Mouse (Mus musculus): ENCODE measurements around the gene Tagln2. TPM values are rescaled to one million over a fixed set of nuclear protein-coding genes. Genes with fewer than 3 reads are reported as not detected.
A peak's percentile ranks its signal among the peaks of the same experiment; 100 is the strongest.

Gene Tagln2
- total RNA-seq, 1 experiment from 2014 or later: 258 TPM

- ATAC-seq (replicated peaks in 1 of 2; ENCODE audit: insufficient read depth in 1 of 2, low FRiP score in 2 of 2, low TSS enrichment in 1 of 2, low read depth in 1 of 2, poor library complexity in 2 of 2, severe bottlenecking in 2 of 2): no peak
Observed at GRCm38 (mm10) chr1:172496030-172496429, 3.8 kb upstream of the Tagln2 start.

GRCm38 (mm10) chr1:172497428-172497827 lies 2.4 kb upstream of the Tagln2 start:
- ATAC-seq (replicated peaks in 1 of 2; ENCODE audit: insufficient read depth in 1 of 2, low FRiP score in 2 of 2, low TSS enrichment in 1 of 2, low read depth in 1 of 2, poor library complexity in 2 of 2, severe bottlenecking in 2 of 2): no peak

GRCm38 (mm10) chr1:172500451-172501370 lies 864 bp downstream of the Tagln2 start:
- ATAC-seq (replicated peaks in 1 of 2; ENCODE audit: insufficient read depth in 1 of 2, low FRiP score in 2 of 2, low TSS enrichment in 1 of 2, low read depth in 1 of 2, poor library complexity in 2 of 2, severe bottlenecking in 2 of 2): peak; percentile 13 to 16

GRCm38 (mm10) chr1:172501371-172502144 lies 1.7 kb downstream of the Tagln2 start:
- ATAC-seq (replicated peaks in 1 of 2; ENCODE audit: insufficient read depth in 1 of 2, low FRiP score in 2 of 2, low TSS enrichment in 1 of 2, low read depth in 1 of 2, poor library complexity in 2 of 2, severe bottlenecking in 2 of 2): peak; percentile 56 to 61

- peak in 1 of 2 experiments; percentile 9; a peak in 2 of 4 replicates for ATAC-seq (replicated peaks in 1 of 2; ENCODE audit: insufficient read depth in 1 of 2, low FRiP score in 2 of 2, low TSS enrichment in 1 of 2, low read depth in 1 of 2, poor library complexity in 2 of 2, severe bottlenecking in 2 of 2)
Observed at GRCm38 (mm10) chr1:172502145-172503110, 2.6 kb downstream of the Tagln2 start.

- no peak for ATAC-seq (replicated peaks in 1 of 2; ENCODE audit: insufficient read depth in 1 of 2, low FRiP score in 2 of 2, low TSS enrichment in 1 of 2, low read depth in 1 of 2, poor library complexity in 2 of 2, severe bottlenecking in 2 of 2)
Observed at GRCm38 (mm10) chr1:172503111-172503997, 3.5 kb downstream of the Tagln2 start.

- no peak for ATAC-seq (replicated peaks in 1 of 2; ENCODE audit: insufficient read depth in 1 of 2, low FRiP score in 2 of 2, low TSS enrichment in 1 of 2, low read depth in 1 of 2, poor library complexity in 2 of 2, severe bottlenecking in 2 of 2)
Observed at GRCm38 (mm10) chr1:172504756-172505155, 4.9 kb downstream of the Tagln2 start.

- peak; percentile 26 to 57 for ATAC-seq (replicated peaks in 1 of 2; ENCODE audit: insufficient read depth in 1 of 2, low FRiP score in 2 of 2, low TSS enrichment in 1 of 2, low read depth in 1 of 2, poor library complexity in 2 of 2, severe bottlenecking in 2 of 2)
Observed at GRCm38 (mm10) chr1:172507001-172507400, 7.2 kb downstream of the Tagln2 start.

- no peak for ATAC-seq (replicated peaks in 1 of 2; ENCODE audit: insufficient read depth in 1 of 2, low FRiP score in 2 of 2, low TSS enrichment in 1 of 2, low read depth in 1 of 2, poor library complexity in 2 of 2, severe bottlenecking in 2 of 2)
Observed at GRCm38 (mm10) chr1:172507701-172508100, 7.9 kb downstream of the Tagln2 start.

GRCm38 (mm10) chr1:172508172-172508571 lies 8.3 kb downstream of the Tagln2 start:
- no peak for ATAC-seq (replicated peaks in 1 of 2; ENCODE audit: insufficient read depth in 1 of 2, low FRiP score in 2 of 2, low TSS enrichment in 1 of 2, low read depth in 1 of 2, poor library complexity in 2 of 2, severe bottlenecking in 2 of 2)

GRCm38 (mm10) chr1:172509235-172509634 lies 9.4 kb downstream of the Tagln2 start:
- ATAC-seq (replicated peaks in 1 of 2; ENCODE audit: insufficient read depth in 1 of 2, low FRiP score in 2 of 2, low TSS enrichment in 1 of 2, low read depth in 1 of 2, poor library complexity in 2 of 2, severe bottlenecking in 2 of 2): no peak

- ATAC-seq (replicated peaks in 1 of 2; ENCODE audit: insufficient read depth in 1 of 2, low FRiP score in 2 of 2, low TSS enrichment in 1 of 2, low read depth in 1 of 2, poor library complexity in 2 of 2, severe bottlenecking in 2 of 2): no peak
Observed at GRCm38 (mm10) chr1:172509983-172510382, 10.1 kb downstream of the Tagln2 start.

GRCm38 (mm10) chr1:172510421-172510972 lies 10.7 kb downstream of the Tagln2 start:
- no peak for ATAC-seq (replicated peaks in 1 of 2; ENCODE audit: insufficient read depth in 1 of 2, low FRiP score in 2 of 2, low TSS enrichment in 1 of 2, low read depth in 1 of 2, poor library complexity in 2 of 2, severe bottlenecking in 2 of 2)

- ATAC-seq (replicated peaks in 1 of 2; ENCODE audit: insufficient read depth in 1 of 2, low FRiP score in 2 of 2, low TSS enrichment in 1 of 2, low read depth in 1 of 2, poor library complexity in 2 of 2, severe bottlenecking in 2 of 2): peak; percentile 70 to 77
Observed at GRCm38 (mm10) chr1:172512962-172513361, 13.1 kb downstream of the Tagln2 start.

GRCm38 (mm10) chr1:172513525-172514212 lies 13.8 kb downstream of the Tagln2 start:
- peak; percentile 86 to 89 for ATAC-seq (replicated peaks in 1 of 2; ENCODE audit: insufficient read depth in 1 of 2, low FRiP score in 2 of 2, low TSS enrichment in 1 of 2, low read depth in 1 of 2, poor library complexity in 2 of 2, severe bottlenecking in 2 of 2)

- ATAC-seq (replicated peaks in 1 of 2; ENCODE audit: insufficient read depth in 1 of 2, low FRiP score in 2 of 2, low TSS enrichment in 1 of 2, low read depth in 1 of 2, poor library complexity in 2 of 2, severe bottlenecking in 2 of 2): no peak; a peak in 1 of 4 replicates
Observed at GRCm38 (mm10) chr1:172514213-172514529, 14.3 kb downstream of the Tagln2 start.

Data from hematopoietic stem cell, adult 5-6 weeks (primary cell).